Mouse (Mus musculus): ENCODE results near the gene 2310022B05Rik.

The 2310022B05Rik gene

DNA sequence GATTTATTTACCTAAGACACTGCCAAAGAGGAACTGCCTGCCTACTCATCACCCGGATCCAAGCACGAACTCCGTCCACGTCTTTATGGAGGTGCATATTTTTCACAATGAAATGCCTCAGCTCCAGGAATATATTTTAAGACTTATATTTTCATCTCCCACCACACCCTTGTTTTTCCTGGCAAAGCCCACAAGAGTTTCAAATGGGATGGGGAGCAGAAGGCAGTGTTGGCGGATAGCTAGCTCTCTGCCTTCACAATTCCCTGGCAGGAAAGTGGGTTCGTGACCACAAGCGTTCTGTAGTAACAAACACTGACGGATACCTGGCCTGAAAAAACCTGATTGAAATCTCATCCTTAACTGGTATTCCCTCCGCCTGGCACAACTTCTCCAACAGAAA is 1.4 kb downstream of the 2310022B05Rik start:
- peak in 1 of 2 experiments; percentile 69 for DNase-seq (ENCODE audit: low spot score in 2 of 2)

GRCm38 (mm10) chr8:124658415-124658814 is 4.8 kb downstream of the 2310022B05Rik start:
- DNase-seq (ENCODE audit: low spot score in 2 of 2) = no peak

DNA sequence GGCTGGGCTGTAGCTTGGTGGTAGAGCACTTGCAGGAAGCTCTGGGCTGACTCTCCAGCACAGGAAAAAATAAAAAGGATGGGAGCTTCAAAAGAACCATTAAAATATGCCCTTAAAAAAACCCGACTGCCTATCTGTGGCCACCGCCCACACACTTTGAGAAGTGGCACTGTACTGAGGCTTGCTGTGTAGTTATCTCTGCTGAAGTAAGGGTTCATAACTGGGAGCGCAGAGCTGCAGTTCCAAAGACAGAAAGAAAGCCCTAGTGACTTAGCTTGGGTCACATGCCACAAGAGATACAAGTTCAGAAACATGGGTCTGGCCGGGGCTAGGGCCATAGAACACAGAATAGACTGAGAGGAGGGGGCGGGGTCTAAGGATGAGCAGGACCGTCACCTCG is 5.2 kb downstream of the 2310022B05Rik start:
- no peak for DNase-seq (ENCODE audit: low spot score in 2 of 2)

- DNase-seq (ENCODE audit: low spot score in 2 of 2) = no peak
Measured at GRCm38 (mm10) chr8:124653568-124654475, 9.3 kb downstream of the 2310022B05Rik start.

DNA sequence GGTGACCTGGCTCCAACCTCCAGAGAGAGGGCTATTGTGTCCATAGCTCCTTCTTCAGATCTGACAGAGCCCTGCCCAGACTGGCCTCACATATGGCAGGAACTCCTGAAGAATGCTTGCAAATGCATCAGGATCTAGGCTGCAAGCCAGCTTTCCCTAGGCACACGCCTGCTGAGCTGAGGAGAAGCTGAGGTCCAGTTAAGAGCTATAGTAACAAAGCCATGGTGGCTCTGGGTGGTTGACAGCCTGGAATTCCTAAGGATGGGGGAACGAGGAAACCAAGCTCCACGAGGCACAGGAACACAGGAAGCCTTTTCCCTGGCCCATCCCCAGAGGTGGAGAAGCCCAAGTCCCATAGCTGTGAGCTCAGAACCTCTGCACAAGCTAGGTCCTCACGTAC is 10.6 kb downstream of the 2310022B05Rik start:
- DNase-seq (ENCODE audit: low spot score in 2 of 2) = no peak

DNA sequence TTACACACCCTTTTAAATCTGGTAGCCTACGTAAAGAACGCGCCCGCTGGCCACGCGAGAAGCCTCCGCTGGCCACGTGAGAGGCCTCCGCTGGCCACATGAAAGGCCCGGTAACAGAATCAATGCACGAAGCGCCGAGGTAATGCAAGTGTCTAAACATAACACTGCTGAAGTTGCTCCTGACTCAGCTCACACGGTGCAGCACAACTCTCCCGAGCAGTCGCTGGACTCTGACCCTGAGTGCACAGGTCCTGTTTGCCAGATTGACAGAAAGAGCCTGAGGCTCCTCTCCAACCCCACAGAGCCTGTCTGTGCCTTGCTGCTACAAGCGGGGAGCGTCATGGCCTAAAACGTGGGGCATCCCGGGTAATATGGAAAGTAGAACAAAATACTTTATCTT is 11.4 kb downstream of the 2310022B05Rik start:
- DNase-seq (ENCODE audit: low spot score in 2 of 2) = no peak

GRCm38 (mm10) chr8:124648311-124648710 is 14.9 kb downstream of the 2310022B05Rik start:
- no peak for DNase-seq (ENCODE audit: low spot score in 2 of 2)

GRCm38 (mm10) chr8:124643540-124644339 is 19.4 kb downstream of the 2310022B05Rik start:
- DNase-seq (ENCODE audit: low spot score in 2 of 2) = peak; percentile 62 to 81

DNA sequence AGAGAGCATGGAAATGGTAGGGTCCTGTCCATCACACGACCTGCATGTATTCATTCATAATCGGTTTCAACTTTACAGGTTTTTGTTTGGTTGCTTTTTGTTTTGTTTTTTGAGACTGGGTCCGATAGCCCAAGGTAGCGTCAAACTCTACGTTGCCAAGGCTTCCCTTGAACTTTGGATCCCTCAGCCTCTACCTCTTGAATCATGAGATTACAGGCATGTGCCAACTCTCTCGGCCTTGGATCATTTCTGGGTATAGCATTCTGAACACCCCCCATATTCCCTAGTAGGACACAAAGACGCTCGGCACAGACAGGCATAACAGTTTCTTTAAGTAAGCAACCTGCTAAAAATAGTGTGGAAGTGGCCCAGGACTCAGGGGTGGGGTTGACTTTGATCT is 21.6 kb downstream of the 2310022B05Rik start:
- no peak for DNase-seq (ENCODE audit: low spot score in 2 of 2)

GRCm38 (mm10) chr8:124635247-124635502 is 28.0 kb downstream of the 2310022B05Rik start:
- no peak for DNase-seq (ENCODE audit: low spot score in 2 of 2)

- no peak for DNase-seq (ENCODE audit: low spot score in 2 of 2)
Measured at GRCm38 (mm10) chr8:124634411-124635246, 28.5 kb downstream of the 2310022B05Rik start.

GRCm38 (mm10) chr8:124633001-124633703 is 30.0 kb downstream of the 2310022B05Rik start:
- DNase-seq (ENCODE audit: low spot score in 2 of 2) = peak in 1 of 2 experiments; percentile 64

GRCm38 (mm10) chr8:124631966-124632365 is 31.2 kb downstream of the 2310022B05Rik start:
- DNase-seq (ENCODE audit: low spot score in 2 of 2) = no peak

DNA sequence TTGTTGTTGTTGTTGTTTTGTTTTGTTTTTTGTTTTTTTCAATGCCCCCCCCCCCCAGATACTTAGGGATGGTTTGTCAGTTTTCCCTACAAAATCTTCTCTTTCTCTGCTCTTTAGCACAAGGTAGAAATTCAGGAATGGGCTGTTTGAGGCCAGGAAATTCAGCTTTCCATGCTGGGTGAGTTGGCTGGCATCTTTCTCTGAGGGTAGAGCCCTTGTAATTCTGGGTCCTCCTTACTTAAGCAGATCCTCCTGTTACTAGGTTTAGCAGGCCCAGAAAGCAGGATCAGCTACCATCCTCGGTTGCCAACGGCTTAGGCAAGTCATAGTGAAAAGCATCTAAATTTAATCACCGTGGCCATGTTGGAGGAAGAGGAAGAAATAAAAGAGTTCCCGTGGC is 32.3 kb downstream of the 2310022B05Rik start:
- no peak for DNase-seq (ENCODE audit: low spot score in 2 of 2)

DNA sequence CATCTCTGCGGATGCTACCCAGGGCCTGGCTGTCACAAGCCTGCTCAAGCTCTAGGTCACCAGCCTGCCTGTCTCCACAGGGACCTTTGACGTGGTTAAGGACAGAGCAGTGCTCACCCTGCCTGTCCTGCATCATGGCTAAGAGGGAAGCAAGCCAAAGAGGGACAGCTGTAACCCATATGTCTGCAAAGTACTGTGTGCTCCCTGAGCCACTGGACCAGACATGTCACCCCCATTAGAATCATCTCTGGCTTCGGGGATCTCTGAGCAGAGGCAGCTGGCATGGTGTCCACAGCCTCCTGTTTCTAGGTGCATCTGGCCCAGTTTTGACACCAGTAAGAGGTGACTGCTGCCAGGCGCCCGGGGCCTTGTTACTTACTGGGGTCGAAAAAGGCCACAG is 32.7 kb downstream of the 2310022B05Rik start:
- no peak for DNase-seq (ENCODE audit: low spot score in 2 of 2)

DNA sequence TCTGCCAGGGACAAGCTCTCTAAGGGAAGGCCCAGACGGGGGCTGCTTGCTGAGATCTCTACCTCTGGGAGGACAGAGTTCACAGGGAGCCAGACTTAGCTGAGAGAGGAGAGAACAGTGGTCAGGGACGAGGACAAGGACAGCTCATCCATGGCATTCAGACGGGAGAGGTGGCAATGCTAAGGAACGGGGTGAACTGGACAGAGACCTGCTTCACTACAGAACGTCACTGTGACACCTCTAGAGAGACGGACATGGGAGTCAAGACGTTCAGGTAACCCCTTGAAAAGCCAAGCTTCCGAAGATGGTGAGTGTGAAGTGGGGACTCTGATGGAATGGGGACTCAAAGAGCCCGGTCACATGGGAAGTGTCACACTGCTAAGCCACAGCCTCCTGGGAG is 36.9 kb downstream of the 2310022B05Rik start:
- DNase-seq (ENCODE audit: low spot score in 2 of 2) = no peak

DNA sequence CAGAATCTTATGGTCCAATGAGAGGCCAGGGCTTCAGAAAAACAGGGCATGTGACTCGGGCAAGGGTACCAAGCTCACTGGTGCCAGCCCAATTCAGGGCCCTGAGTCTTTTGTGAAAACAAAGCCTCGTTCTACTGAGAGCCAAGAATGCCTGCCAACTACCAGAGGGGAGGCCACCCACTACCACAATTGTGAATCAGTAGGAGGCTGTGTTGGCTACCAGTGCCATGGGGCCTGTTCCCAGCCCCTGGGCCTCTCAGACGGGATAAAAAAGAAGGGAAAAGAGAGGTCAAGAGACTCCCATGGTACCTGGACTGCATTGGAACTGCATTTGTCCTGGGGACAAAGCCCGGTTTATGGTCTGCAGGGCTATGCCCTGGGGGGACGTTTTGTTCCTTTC is 41.9 kb downstream of the 2310022B05Rik start:
- peak; percentile 60 to 79 for DNase-seq (ENCODE audit: low spot score in 2 of 2)

GRCm38 (mm10) chr8:124618252-124618651 is 44.9 kb downstream of the 2310022B05Rik start:
- DNase-seq (ENCODE audit: low spot score in 2 of 2) = no peak

- peak; percentile 43 to 91 for DNase-seq (ENCODE audit: low spot score in 2 of 2)
Measured at GRCm38 (mm10) chr8:124617266-124617869, 45.8 kb downstream of the 2310022B05Rik start.

DNA sequence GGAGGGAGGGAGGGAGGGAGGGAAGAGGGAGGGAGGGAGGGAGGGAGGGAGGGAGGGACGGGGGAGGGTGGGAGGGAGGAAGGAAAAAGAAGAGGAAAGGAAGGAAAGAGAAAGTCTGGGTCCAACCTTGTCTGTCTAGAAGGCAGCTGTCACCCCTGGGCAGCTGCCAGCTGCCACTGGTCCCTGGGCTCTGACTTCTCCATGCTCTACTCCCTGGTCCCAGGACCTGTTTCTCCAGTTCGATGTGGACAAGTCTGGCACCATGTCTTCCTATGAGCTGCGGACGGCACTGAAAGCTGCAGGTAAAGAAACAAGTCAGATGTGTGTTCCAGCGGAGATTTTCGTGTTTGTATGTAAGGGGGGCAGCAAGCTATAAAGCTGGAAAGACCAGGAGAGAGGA is 48.8 kb downstream of the 2310022B05Rik start:
- no peak for DNase-seq (ENCODE audit: low spot score in 2 of 2)

DNA sequence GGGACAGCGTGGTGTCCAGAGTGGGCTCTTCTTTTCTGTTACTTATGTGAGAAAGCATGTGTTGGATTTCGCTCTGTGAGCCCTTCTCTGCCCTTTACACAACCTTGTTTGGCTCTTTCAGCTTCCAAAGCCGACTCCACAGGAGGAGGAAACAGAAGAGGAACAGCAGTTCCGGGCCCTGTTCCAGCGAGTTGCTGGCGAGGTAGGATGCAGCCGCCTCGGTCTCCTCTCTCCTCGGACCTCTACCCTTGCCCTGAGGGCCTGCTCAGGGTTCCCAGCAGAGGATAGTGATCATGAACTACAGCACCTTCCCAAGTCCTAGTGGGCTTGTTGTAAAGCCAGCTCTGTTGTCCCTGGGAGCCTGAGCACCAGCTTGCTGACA is 54.2 kb downstream of the 2310022B05Rik start:
- DNase-seq (ENCODE audit: low spot score in 2 of 2) = no peak

Data from left cerebral cortex, adult 9 months (tissue).